Mouse (Mus musculus) kidney, postnatal 14 days (tissue): ENCODE measurements at regions not wholly inside any gene's neighbourhood (a gene's known extent, or its start where the extent isn't known, plus 50 kb on each side); places are given as distances from the start of the nearest gene placed in this dataset.
"Not testable (repeated sequence)": the region's sequence is repeated elsewhere in the genome, so short reads cannot be mapped to it uniquely, and the experiment has no call there.

Experiments used
- DNase-seq: peaks from one replicate; pipeline ENCODE4 v3.0.0; 2022; ENCODE audit warnings: mixed read lengths

DNA sequence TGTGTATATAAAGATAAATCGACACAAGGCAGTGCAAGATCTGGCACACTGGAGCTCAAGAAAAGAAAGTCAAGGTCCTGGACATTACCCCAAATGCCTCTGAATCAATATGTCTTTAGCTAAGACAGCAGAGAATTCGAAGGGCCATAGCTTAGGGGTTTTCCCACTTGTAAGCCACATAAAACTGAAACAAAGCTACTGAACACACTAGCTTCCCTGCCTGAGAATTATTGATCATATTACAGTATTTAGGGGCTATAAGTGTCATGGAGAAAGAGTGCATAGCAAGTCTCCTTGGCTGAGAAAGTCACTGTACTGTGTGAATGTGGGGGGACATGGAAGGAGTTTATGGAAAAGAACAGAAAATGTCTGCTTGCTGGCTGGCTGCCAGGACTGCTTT lies 207.3 kb upstream of the Htr1f start:
- DNase-seq: no peak

DNA sequence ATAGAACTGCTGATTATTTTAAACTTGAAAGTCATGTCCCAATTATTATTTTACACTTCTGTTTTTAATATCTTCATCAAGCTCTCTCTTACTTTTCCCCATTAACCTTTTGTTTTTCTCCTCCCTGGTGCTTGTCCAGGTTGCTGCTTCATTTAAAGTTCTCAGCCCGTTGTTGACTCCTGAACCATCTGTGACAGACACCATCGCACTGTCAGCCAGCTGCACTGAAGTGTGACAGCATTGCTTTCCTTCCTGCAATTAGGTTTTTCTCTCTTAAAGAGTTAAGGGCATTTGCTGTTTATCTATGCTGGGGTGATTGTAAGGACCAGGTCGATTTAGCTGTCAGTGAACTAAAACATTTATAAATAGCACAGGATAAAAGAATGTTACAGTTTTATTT lies 205.3 kb upstream of the Pou1f1 start:
- no peak for DNase-seq

DNA sequence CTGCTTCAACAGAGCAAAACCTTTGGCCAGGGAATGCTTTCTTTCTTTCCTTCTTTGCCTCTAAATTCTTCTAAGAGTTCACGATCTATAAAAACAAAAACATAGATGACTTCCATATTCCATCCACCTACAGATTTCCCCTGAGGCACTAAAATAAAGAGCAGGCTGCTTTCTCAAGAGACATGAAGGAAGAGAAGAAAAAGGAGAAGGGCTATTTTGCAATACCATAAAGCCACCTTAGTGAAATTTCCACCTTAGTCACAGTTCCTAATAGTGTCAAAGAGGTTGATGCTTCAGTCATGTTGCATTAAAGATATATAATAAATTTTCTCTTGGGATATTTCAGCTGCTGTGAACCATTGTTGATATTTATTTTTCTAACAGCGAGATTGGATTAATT lies 187.9 kb upstream of the Pou1f1 start:
- DNase-seq: no peak

DNA sequence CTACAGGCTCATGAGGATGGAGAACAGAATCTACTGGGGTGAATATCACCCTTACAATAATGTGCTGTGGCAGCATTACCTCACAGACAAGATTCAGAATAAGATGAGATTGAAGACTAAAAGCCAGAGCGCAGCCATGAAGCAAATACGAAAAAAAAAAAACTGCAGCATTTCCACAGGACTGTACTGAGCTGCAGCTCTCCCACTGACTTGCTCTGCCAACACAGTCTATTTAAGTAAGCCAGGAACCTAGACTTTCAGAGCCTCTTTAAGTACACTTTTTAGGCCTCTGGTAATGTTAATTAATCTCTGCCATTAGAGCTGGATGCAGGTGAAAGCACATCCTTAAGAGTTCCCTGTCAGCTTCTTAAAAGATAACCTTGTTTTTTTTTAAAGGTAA lies 181.1 kb upstream of the Pou1f1 start:
- no peak for DNase-seq

DNA sequence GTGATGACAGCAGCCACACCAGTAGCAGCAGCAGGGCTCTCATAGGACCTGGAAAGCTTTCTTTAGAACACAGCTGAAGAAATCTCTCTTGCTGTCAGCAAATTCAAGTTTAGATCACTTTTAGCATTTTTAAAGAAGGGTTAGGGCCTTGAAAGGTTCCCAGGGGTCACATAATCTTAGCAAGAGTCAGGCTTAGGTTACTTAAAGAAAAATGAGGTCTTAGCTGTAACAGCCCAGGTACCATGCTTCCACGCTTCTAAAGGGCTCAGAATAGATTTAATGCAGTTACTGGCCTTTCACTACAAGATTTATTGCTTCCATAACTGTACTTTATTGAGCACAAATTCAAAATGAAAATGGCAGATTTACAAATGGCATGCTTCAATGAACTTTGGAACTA lies 160.4 kb upstream of the Pou1f1 start:
- DNase-seq: no peak

DNA sequence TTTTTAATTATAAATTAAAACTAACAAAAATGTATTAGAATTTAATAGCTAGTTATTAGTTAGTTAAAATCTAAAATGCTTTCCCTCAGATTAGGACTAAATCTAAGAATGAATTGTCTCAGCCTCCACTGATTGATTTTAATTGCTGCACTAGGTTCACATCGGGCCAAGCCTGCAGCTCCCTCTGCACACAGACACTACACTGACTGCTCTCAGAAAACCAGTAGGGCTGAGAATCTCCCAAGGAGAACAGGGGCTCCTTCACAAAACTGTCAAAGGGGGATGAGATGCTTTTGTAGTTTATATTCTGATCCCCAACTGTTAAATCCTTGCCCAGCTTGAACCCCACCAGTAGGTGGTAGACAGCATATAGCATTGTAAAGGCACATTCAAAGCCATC lies 151.0 kb upstream of the Pou1f1 start:
- no peak for DNase-seq

DNA sequence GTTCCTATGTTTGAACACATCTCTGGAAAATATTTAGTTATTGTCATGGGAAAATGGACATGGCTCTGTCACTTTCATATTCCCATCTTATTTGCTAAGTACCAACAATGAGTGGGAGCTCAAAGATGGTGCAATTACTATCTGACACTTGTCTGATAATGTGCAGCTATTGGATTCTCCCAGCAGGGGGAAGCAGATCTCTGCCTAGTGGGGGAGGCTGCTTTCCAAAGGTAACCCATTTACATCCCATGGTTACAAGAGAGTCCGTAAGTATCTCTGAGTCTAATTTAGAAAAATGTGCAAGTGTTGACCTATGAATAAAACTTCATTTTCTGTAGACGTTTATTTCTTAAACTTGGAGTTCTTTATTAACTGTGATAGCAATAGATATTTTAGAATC lies 149.4 kb upstream of the Pou1f1 start:
- DNase-seq: peak; percentile 4

DNA sequence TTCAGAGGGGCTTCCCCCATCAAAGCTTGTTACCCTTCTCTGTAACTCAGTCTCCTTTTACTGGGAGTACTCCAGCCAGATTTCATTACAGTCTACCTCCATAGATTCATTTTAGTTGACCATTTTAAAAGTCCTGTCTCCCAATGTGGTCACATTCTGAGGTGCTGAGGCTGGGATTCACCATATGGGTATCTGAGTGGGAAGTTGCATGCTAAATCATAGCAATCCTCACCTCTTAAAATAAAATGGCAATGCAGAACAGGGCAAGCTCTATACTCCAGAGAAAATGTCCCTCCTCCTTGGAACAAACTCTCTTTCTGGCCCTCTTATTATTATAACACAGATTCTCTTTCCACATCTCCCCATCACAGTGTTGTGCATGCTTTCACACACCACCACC lies 143.8 kb upstream of the Pou1f1 start:
- DNase-seq: no peak

DNA sequence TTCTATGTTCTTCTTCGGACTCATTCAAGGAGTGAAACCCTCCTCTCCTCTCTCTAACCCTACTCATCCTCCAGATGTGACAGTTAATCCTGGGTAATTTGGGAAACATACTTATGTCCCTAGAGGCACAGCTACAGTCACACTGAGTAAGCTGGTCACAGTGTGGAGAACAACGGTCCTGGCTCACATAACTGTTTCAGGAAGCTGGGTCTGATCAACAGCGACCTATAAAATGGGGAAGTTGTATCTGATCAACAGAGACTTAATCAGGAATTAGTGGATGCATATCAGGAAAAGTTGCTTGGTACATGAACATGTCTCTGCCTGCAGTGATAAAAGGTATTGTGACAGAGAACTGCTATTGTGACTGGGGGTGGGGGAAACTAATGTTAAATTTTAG lies 142.0 kb upstream of the Pou1f1 start:
- DNase-seq: no peak

DNA sequence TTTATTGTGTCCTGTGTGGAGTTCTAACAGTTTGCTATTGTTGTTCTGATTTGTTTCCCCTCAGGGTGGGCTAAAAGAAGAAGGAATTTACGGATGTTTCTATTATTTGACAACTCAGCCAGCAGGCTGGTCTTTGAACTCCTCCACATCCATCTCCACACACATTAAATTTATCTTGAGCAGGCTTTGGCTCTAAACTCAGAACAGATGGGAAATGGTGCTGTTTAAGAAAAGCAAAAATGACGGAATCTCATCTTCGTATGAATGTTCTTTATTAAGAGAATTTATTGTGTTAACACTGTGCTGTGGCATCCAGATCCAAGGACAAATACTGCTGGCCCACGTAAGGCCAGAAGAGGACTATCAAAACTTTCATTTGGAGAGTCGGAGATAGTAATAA lies 140.4 kb upstream of the Pou1f1 start:
- no peak for DNase-seq

DNA sequence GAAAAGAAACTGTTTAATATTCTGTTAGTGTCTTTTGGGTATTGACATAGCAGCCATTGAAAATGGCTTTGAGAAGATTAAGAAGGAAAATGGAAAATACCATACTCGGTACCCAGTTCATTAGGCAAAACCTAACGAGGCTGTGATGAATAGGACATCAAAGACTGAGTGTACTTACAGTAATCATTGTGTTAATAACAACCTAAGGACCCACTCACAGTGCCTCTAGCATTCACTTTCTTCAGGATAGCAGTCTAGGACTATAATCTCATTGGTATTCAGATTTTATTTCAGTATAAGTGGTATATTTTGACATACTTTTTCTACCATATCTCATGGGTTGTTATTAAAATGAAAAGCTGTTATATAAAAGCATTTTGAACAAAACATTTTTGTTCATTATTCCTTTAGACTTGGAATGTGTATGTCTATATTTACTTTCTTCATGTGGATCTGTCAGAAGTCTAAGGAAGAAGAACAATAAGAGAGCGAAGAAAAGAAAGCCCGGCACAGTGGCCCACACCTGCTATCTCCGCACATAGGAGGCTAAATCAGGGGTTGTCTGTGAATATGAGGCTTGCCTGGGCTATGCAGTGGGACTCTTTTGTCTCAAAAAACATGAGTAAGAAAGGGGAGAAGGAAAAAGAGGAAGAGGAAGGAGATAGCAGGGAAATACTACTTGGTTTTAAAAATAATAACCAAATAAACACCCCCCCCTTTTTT lies 116.2 kb upstream of the Pou1f1 start:
- no peak for DNase-seq

DNA sequence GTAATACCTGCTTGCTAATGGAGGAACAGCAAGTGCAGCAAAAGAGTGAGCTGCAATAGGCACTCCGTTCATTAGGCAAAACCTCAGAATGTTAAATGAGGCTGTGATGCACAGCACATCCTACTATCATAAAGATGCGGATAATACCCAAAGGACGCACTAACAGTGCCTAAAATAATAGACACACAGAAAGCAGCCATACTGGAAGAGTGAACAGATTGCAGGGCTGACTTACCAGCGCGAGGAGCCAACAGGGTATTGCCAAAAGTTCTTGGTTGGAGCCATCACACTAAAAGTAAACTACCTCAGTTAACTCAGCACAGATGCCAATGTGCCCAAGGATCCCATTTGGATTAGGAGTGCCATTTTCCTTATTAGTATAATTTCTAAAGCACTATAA lies 115.5 kb upstream of the Pou1f1 start:
- DNase-seq: no peak

DNA sequence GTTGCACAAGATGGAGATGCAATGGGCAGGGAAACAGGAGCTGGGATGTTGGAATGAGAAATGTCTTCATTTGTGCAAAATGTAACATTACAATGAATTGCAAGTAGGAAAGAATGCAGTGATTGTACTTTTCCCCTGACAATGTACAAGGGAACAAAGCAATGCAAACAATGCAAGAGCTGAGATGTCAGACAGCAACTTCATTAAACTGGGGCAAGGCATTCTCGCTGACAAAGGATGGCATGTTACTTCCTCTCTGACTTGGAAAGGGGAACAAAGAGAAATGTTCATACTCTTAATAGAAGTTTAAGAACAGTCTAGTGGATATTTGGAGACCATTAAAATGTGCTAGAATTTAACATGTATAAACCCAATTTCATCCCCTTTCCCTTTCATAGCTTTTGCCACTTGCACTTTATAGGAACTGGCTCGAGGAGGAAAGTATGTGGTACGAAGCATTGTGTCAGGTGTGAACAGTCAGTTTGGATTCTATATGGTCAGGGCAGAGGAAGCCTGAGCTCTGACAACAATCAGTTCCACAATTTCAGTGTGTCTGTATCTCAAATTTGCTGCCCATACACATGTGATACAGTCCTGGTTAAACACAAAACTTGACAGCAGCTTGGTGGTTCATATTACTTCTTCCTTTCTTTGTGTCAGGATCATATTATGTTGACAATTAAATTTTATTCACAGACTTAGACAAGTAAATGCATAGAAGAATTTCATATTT lies 114.3 kb upstream of the Pou1f1 start:
- DNase-seq: no peak

DNA sequence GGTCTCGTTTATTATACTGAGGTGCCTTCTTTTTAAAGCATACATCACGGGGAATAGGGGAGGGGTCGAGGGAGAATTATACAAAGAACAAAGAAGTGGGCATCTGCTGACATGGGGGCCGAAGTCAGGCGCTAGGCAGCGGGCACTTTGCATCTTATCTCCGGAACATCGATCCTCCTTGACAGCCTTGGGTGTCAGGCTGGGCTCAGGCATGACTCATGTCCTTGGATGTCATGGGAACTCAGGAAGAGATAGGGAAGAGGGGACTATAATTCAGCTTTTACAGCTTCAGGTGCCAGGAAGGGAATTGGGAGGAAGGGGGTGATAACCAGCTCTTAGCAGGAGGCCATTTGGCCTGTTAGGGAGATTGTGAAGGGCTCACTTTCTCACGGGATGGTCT lies 88.3 kb upstream of the Pou1f1 start:
- not testable (repeated sequence) for DNase-seq

DNA sequence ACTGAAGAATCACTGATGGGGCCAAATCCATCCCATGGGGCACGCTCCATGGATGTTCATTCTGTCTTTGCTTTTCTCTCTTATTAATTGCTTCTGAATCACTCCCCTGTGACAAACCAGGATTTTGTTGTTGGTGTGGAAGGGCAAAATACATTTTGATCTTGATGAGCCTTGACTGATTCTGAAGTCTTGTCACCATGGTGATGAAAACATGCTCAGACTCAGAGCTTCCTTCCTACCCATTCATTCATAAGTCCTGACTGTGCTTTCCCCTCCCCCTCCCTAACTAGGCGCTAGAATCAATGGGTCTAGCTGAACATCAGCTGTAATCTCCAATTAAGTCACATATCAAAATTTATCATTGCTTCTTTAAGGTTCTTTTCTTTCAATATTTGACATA lies 84.2 kb upstream of the Pou1f1 start:
- no peak for DNase-seq

DNA sequence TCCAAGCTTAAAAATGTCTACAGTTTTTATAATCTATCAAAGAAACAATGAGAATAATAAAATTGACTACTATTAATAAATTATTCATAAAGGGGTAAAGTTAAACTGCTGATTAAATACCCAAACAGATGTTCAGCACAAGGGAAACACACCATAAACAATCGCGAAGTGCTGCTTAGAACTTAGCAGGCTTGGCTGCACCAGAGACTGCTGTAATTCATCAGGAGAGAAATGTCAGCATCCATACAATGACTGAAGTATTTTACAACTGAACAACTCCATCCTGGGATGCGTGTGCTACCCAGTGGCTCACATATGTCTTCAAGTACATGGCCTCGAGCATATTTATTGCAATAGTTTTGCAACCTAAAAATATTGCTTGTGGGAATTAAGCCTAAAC lies 78.4 kb upstream of the Pou1f1 start:
- DNase-seq: no peak

DNA sequence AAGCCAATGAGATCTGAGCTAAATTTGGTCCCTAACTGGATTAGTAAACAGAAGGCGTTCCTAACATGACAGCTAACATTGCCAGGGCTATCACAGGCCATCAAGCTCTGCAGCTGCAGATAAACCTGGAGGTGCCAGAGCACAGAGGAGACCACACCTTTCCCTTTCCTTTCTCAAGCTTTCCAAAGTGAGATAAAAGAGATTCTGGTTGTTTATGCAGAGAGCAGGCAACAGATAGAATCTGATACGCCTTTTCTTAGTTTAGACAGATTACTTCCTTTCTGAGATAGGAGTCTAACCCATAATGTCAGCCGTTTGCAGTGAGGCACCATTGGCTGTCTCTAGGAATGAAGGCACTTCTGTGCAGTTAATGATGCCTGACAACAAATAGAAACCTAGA lies 71.5 kb upstream of the Pou1f1 start:
- peak; percentile 17 for DNase-seq

DNA sequence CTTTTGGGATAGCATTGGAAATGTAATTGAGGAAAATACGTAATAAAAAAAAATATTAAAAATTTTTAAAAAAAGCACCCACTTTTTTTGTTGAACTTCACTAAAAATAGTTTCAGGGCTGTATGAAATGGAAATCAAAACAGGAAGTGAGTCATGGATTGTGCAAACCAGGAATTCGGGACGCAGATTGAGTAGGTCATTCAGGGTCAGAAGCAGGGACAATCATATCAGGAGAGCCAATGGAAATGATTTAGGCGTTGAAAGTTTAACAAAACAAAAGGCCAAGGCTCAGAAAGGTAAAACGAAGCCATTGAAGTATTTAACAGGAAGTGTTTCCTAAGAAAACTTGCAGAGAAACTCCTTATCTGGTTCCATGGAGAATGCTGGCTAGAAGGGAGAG lies 69.6 kb upstream of the Pou1f1 start:
- DNase-seq: no peak

DNA sequence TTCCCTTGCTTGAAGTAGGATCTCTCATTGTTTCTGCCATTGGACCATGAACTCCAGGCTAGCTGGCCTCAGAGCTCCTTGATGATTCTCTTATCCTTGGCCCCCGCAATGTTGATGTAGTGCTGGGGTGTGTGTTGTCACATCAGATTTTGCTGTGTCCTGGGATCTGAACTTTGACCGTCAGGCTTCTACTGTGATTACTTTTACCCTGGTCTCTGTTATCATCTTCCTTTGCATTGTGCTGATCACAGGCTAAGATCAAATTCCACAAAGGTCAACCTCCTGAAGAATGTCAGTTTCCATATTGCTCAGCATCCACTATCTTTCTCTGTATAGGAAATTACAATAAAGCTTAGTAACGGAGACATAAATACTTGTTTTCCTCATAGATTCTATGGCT lies 68.4 kb upstream of the Pou1f1 start:
- DNase-seq: no peak

DNA sequence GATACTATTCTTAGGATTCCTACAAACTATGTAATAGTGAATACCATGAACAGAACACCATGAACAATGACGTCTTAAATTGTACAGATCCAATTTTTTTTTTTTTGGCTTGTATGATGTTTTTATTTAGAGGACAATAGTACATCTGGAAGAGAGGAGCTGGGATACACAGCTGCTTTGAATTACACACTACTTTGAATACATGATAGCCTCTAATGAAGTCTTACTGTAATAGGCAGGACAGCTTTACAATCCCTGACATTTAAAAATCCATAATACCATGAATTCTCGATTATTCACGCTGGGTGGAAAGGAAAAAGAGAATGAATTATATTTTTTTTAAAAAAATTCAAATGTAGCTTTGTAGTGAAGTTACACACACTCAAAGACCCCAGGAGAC lies 63.4 kb upstream of the Pou1f1 start:
- not testable (repeated sequence) for DNase-seq

DNA sequence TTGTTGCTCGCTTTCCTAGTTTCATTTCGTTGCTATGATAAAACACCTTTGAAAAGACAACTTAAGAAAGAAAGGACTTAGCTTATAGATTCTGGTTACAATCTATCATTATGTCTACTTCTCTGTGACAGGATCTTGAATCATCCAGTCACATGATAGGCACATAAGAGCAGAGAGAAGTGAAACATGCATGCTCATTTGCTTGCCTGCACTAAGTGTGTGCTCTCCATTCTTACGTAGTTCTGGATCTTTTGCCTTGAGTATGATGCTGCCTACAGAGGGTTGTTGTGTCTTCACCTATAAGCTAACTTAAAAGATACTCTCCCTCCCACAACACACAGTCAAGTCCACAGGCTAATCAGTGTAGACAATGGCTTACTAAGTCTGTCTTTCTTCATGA lies 62.1 kb upstream of the Pou1f1 start:
- DNase-seq: no peak

DNA sequence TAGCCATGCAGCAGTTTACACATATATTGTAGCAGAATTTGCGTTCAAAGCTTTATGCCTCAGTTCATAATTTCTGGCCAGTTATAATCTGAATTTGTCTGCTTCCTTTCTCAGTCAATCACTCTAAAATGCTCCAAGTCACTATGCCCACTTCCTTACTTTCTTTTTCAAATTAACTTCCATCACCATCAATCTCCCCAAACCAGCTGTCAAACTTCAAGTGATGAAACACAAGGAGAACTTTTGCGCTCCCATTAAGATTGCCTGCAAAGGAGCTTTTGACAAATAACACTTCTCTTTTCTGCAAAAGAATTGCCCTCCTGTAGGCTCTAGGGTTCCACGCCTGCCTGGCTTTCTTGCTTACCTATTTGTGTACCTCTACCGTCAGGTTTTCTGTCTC lies 50.6 kb upstream of the Pou1f1 start:
- DNase-seq: no peak
